7 mouse cellular contexts compared by ENCODE assay signal in genomic region chr9:32542212-32543039, GRCm38 (mm10). TPM values are rescaled to one million over a fixed set of nuclear protein-coding genes. Genes with fewer than 3 reads are reported as not detected.
A peak's percentile ranks its signal among the peaks of the same experiment; 100 is the strongest.
DNase-seq lines count a peak whose midpoint lies in the region; ATAC-seq and TF ChIP-seq lines count a peak whose summit lies in the region.

Fli1 (minus strand) TSS chr9:32542861.

- ATAC-seq in forebrain, embryonic 14.5 days, result no peak
- ATAC-seq in hindbrain, embryonic 15.5 days (ENCODE audit: low FRiP score, low read depth), result no peak
- no peak for ATAC-seq in lung, embryonic 16.5 days (ENCODE audit: low read depth)

- no peak within 1 kb of the TSS for H3K27ac ChIP-seq in forebrain, embryonic 14.5 days (ENCODE audit: low read depth, low read length)
- H3K27ac ChIP-seq in hindbrain, embryonic 15.5 days (replicated peaks), result peak within 1 kb of the TSS; percentile 52; the same call in 1 of the 2 replicates
- peak within 1 kb of the TSS; percentile 79 for H3K27ac ChIP-seq in lung, embryonic 16.5 days (ENCODE audit: low read length)

- WGBS in forebrain, embryonic 14.5 days, result 2% methylated on average over 41 of the region's 41 CpGs
- WGBS in hindbrain, embryonic 15.5 days, result under 1% methylated on average over 41 of the region's 41 CpGs
- WGBS in lung, embryonic 16.5 days, result under 1% methylated on average over 41 of the region's 41 CpGs

- no peaks in the 10 kb centered on the region for H3K36me3 ChIP-seq in E14TG2a.4 (ENCODE audit: insufficient read depth, low read length)
- H3K36me3 ChIP-seq in forebrain, embryonic 14.5 days (ENCODE audit: control insufficient read depth, insufficient read depth, low read length), result no peaks in the 10 kb centered on the region
- H3K36me3 ChIP-seq in hindbrain, embryonic 15.5 days, result no peaks in the 10 kb centered on the region
- no peaks in the 10 kb centered on the region for H3K36me3 ChIP-seq in lung, embryonic 16.5 days (ENCODE audit: control insufficient read depth, insufficient read depth, low read length)

- DNase-seq in adrenal gland, adult 18-20 months (ENCODE audit: low spot score in 2 of 2), result peak; percentile 17 to 34
- no peak for DNase-seq in forebrain, embryonic 14.5 days (ENCODE audit: low spot score)
- peak; percentile 40 for DNase-seq in retina, embryonic 14.5 days (ENCODE audit: low spot score)
- no peak for DNase-seq in cerebellum, adult 8-10 months

- H3K4me3 ChIP-seq in E14TG2a.4 (replicated peaks; ENCODE audit: low read length), result peak within 1 kb of the TSS; percentile 78
- H3K4me3 ChIP-seq in forebrain, embryonic 14.5 days (ENCODE audit: low read depth, low read length), result peak within 1 kb of the TSS; percentile 4; the same call in 1 of the 2 replicates
- H3K4me3 ChIP-seq in hindbrain, embryonic 15.5 days, result peak within 1 kb of the TSS; percentile 45
- peak within 1 kb of the TSS; percentile 64 for H3K4me3 ChIP-seq in lung, embryonic 16.5 days (ENCODE audit: low read length)

- H3K9me3 ChIP-seq in E14TG2a.4 (ENCODE audit: low read length), result no peaks in the 10 kb centered on the region
- H3K9me3 ChIP-seq in forebrain, embryonic 14.5 days (replicated peaks; ENCODE audit: control insufficient read depth, low read length), result no peaks in the 10 kb centered on the region
- H3K9me3 ChIP-seq in hindbrain, embryonic 15.5 days, result no peaks in the 10 kb centered on the region
- no peaks in the 10 kb centered on the region for H3K9me3 ChIP-seq in lung, embryonic 16.5 days (ENCODE audit: control insufficient read depth, low read length)

- no peak for TF ChIP-seq CTCF in E14TG2a.4 (conservative IDR thresholded peaks at IDR 0.05; ENCODE audit: low read length)

- H3K4me2 ChIP-seq in forebrain, embryonic 14.5 days (ENCODE audit: low read length), result peak within 1 kb of the TSS; percentile 89
- peak within 1 kb of the TSS; percentile 94 for H3K4me2 ChIP-seq in hindbrain, embryonic 15.5 days
- peak within 1 kb of the TSS; percentile 93 for H3K4me2 ChIP-seq in lung, embryonic 16.5 days (ENCODE audit: low read depth, low read length)

- H3K27me3 ChIP-seq in E14TG2a.4 (ENCODE audit: insufficient read depth, low read length), result peaks cover 96% of the 10 kb centered on the region
- peaks cover 91% of the 10 kb centered on the region for H3K27me3 ChIP-seq in forebrain, embryonic 14.5 days (replicated peaks; ENCODE audit: control insufficient read depth, insufficient read depth, low read length)
- peaks cover 78% of the 10 kb centered on the region for H3K27me3 ChIP-seq in hindbrain, embryonic 15.5 days
- H3K27me3 ChIP-seq in lung, embryonic 16.5 days (ENCODE audit: control insufficient read depth, insufficient read depth, low read depth, low read length), result peaks cover 22% of the 10 kb centered on the region; the same call in 1 of the 2 replicates

- peaks cover 53% of the 10 kb centered on the region for H3K4me1 ChIP-seq in E14TG2a.4 (replicated peaks; ENCODE audit: low read depth, low read length)
- peaks cover 15% of the 10 kb centered on the region for H3K4me1 ChIP-seq in forebrain, embryonic 14.5 days (ENCODE audit: control insufficient read depth, insufficient read depth, low read length)
- H3K4me1 ChIP-seq in hindbrain, embryonic 15.5 days (replicated peaks), result peaks cover 43% of the 10 kb centered on the region
- peaks cover 35% of the 10 kb centered on the region for H3K4me1 ChIP-seq in lung, embryonic 16.5 days (replicated peaks; ENCODE audit: control insufficient read depth, insufficient read depth, low read length)

- H3K9ac ChIP-seq in forebrain, embryonic 14.5 days (ENCODE audit: low read length), result no peak within 1 kb of the TSS
- H3K9ac ChIP-seq in hindbrain, embryonic 15.5 days, result no peak within 1 kb of the TSS; the same call in 1 of the 2 replicates
- peak within 1 kb of the TSS; percentile 65 for H3K9ac ChIP-seq in lung, embryonic 16.5 days (ENCODE audit: low read length)

RNA-seq across cellular contexts. Expression of gene Fli1, which starts in this region (rescaled TPM):
- 10 to 100 TPM; 11.0 to 14.6 TPM for total RNA-seq in adrenal gland, adult 18-20 months (2021)
- polyA plus RNA-seq in forebrain, embryonic 14.5 days (2014; fragmentation: Nextera tagmentation; extraction: Ambion mirVana), result 5.5 and 6.2 TPM in 2 replicates
- 8.7 TPM in 2 replicates for polyA plus RNA-seq in hindbrain, embryonic 15.5 days (2015; fragmentation: Nextera tagmentation; extraction: Ambion mirVana)
- 32.8 and 34.9 TPM in 2 replicates for polyA plus RNA-seq in lung, embryonic 16.5 days (2015; fragmentation: Nextera tagmentation; extraction: Ambion mirVana)

Comparison
In these comparisons a context has a peak if more than half of its experiments do, and no peak if none do; other contexts are left out.
1. H3K4me3 ChIP-seq: peak in every context shown above with its lines; median percentile 78 in E14TG2a.4; 64 in lung, embryonic 16.5 days; 45 in hindbrain, embryonic 15.5 days; 4 in forebrain, embryonic 14.5 days.
2. DNase-seq: peak in adrenal gland, adult 18-20 months (2 of 2) and retina, embryonic 14.5 days (single experiment); none in forebrain, embryonic 14.5 days (single experiment) and cerebellum, adult 8-10 months (single experiment).
3. Peak in every context shown above with its lines, with median percentiles within 50 percentile points of each other: H3K4me2 ChIP-seq.